Mouse (Mus musculus) testis, postnatal 10 days (tissue): ENCODE measurements at regions not wholly inside any gene's neighbourhood (a gene's known extent, or its start where the extent isn't known, plus 50 kb on each side); places are given as distances from the start of the nearest gene placed in this dataset.

Source experiments
- DNase-seq: peaks from one replicate; pipeline ENCODE4 v3.0.0; 2021; ENCODE audit warnings: low spot score

- no peak for DNase-seq
Measured at GRCm38 (mm10) chr9:103922356-103922755, 80.0 kb upstream of the Nphp3 start.

- no peak for DNase-seq
Measured at GRCm38 (mm10) chr9:103924641-103925040, 77.7 kb upstream of the Nphp3 start.

DNA sequence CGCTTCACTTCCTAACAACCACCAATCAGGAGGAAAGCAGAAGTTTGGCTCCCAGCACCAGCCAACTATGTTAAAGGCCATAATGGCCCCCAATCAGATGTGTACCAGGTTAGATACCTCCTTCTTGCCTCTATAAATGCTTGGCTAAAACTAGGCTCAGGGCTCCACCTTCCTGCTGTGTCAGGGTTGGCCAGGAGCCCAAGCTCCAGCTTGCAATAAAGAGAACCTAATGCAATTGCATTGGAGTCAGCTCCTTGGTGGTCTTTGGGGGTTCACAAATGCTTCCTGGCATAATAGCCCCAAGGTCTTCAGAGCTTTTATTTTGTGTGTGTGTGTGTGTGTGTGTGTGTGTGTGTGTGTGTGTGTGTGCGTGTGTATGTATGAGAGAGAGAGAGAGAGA lies 76.9 kb upstream of the Nphp3 start:
- no peak for DNase-seq

DNA sequence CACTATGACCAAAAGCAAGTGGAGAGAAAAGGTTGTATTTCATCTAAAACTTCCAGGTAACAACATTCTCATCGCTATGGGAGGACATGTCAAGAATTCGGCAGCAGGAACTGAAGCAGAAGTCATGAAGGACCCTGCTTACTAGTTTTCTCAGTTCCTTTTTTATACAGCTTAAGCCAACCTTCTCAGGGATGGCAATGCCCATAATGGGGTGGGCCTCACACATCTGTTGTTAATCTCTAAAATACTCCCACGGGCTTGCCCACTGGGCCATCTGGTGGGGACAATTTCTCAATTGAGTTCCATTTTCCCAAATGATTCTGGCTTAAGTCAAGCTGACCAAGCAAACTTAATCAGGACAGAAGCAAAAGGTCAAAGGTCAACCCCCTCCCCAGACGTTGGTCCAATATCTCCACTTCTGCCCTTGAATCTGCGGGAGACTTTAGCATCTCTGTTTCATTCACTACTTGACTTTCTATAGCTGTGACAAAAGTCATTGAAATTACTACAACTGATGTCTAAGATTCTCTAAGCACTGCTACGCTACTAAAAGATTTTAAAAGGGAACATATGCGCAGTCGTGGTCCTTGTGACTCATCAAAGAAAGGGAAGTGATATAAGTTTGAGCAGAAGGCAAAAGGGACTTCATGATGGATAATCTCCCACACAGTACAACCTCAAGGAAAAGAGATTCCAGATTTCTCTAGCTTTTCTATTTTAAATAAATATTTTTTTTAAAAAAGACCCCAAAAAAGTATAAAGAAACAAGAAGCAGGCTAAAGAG lies 73.4 kb upstream of the Nphp3 start:
- DNase-seq, result no peak

DNA sequence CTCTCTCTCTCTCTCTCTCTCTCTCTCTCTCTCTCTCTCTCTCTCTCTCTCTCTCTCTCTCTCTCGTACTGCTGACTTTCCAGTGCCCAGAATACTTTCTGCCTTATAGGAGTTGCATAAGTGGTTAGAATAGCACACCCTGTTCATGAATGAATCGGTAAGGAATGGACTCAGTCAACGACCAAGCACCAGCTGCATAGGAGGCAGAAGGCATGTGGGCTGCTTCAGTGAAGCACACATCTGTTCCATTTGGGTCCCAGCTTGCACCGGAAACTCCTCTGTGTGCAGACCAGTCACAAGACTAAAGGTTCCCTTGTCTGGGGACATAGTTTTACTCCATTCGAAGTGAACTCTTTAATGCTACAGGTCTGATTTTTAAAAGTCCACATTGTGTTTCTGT lies 64.3 kb upstream of the Nphp3 start:
- DNase-seq, result no peak

- no peak for DNase-seq
Measured at GRCm38 (mm10) chr9:103940010-103940409, 62.3 kb upstream of the Nphp3 start.

GRCm38 (mm10) chr9:103940506-103940905 lies 61.8 kb upstream of the Nphp3 start:
- DNase-seq, result no peak

DNA sequence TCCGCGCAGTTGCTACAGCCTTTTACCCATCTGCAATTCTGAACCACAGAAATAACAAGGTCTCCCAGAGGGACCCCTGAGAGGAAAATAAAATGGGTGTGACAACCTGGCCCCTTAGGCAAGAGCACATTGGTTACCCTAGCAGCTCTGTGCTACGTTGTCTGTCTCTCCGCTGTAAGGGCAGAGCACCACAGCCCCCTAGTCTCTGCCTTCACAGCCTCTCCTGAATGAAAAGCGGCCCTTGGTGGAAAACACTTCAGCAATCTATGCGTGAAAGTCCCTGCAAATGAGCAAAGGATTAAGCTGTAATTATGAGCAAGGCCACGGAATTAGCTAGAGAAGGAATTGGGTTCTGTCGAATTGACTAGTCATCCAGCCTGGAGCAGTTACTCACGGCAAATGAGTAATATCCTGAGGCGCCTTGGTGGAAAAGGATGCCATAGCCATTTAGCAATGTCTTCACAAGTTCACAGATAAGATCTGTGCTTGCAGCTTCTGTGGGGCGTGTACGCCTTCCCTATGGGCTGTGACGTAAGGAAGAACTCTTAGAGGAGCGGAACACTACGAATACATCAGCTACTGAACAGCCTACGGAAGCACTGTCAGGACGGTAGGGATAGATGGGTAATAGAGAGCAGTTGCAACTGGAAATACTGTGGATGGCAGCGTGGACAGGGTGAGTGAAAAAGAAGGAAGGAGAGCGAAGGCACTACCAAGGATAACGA lies 61.0 kb upstream of the Nphp3 start:
- no peak for DNase-seq

GRCm38 (mm10) chr9:103941901-103942260 lies 60.5 kb upstream of the Nphp3 start:
- no peak for DNase-seq

- DNase-seq, result no peak
Measured at GRCm38 (mm10) chr9:103945406-103945805, 56.9 kb upstream of the Nphp3 start.

GRCm38 (mm10) chr9:103951799-103952198 lies 50.5 kb upstream of the Nphp3 start:
- DNase-seq, result no peak
